Mouse (Mus musculus) cerebellum, adult 18-20 months (tissue): Measurements from ENCODE around the gene Prss16.

Experiments
- DNase-seq, 2 experiments: peaks; one replicate each; pipeline ENCODE4 v3.0.0; 2021

The Prss16 gene

GRCm38 (mm10) chr13:22009642-22010041 is at the start of gene Prss16:
Gene Prss16 (minus strand): TSS chr13:22009742.
- DNase-seq, result no peak

- DNase-seq, result no peak
These were observed 44.2 kb upstream of the Prss16 start for GRCm38 (mm10) chr13:22053754-22054153.

- DNase-seq, result no peak
These were observed 41.9 kb upstream of the Prss16 start for GRCm38 (mm10) chr13:22051523-22051859.

- DNase-seq, result peak; percentile 66
These were observed 41.3 kb upstream of the Prss16 start for GRCm38 (mm10) chr13:22050591-22051522.

- DNase-seq, result no peak
These were observed 40.3 kb upstream of the Prss16 start for GRCm38 (mm10) chr13:22049737-22050440.

- no peak for DNase-seq
These were observed 39.5 kb upstream of the Prss16 start for GRCm38 (mm10) chr13:22049041-22049440.

GRCm38 (mm10) chr13:22045311-22045710 is 35.8 kb upstream of the Prss16 start:
- no peak for DNase-seq

GRCm38 (mm10) chr13:22044432-22045155 is 35.1 kb upstream of the Prss16 start:
- DNase-seq, result no peak

GRCm38 (mm10) chr13:22043503-22044431 is 34.2 kb upstream of the Prss16 start:
- DNase-seq, result no peak

- DNase-seq, result peak; percentile 83 to 84
These were observed 33.3 kb upstream of the Prss16 start, which contains the start of the genes Hist1h2ag and Hist1h2bj for GRCm38 (mm10) chr13:22042568-22043502. Gene Hist1h2ag (minus strand): TSS chr13:22042944. Gene Hist1h2bj (plus strand): TSS chr13:22043214.

- no peak for DNase-seq
These were observed 32.4 kb upstream of the Prss16 start for GRCm38 (mm10) chr13:22041651-22042567.

GRCm38 (mm10) chr13:22041142-22041536 is 31.6 kb upstream of the Prss16 start, which contains the start of gene Hist1h4i:
Gene Hist1h4i (minus strand): TSS chr13:22041362.
- peak; percentile 92 to 95 for DNase-seq

GRCm38 (mm10) chr13:22040464-22041141 is 31.1 kb upstream of the Prss16 start:
- DNase-seq, result peak in 1 of 2 experiments; percentile 9

GRCm38 (mm10) chr13:22039951-22040463 is 30.5 kb upstream of the Prss16 start:
- DNase-seq, result no peak

- DNase-seq, result no peak
These were observed 29.8 kb upstream of the Prss16 start for GRCm38 (mm10) chr13:22039364-22039763.

- no peak for DNase-seq
These were observed 27.9 kb upstream of the Prss16 start for GRCm38 (mm10) chr13:22037415-22037814.

GRCm38 (mm10) chr13:22036986-22037385 is 27.4 kb upstream of the Prss16 start:
- DNase-seq, result no peak

GRCm38 (mm10) chr13:22036149-22036956 is 26.8 kb upstream of the Prss16 start:
- DNase-seq, result no peak
